Mouse (Mus musculus): Measurements from ENCODE around the gene Ppfia1. TPM values are rescaled to one million over a fixed set of nuclear protein-coding genes. Genes with fewer than 3 reads are reported as not detected.

Ppfia1 gene
- polyA plus RNA-seq, 1 experiment from 2014 or later: 25.0 TPM

- H3K9me3 ChIP-seq (ENCODE audit: control insufficient read depth, low read length): no peaks in the 10 kb centered on the region
- H3K4me2 ChIP-seq (ENCODE audit: low read length): no peak overlapping the region
- H3K27ac ChIP-seq (replicated peaks in 1 of 2; ENCODE audit: control insufficient read depth in 1 of 2, insufficient read depth in 1 of 2, low read depth in 2 of 2, low read length in 2 of 2): no peak overlapping the region
- H3K9ac ChIP-seq (ENCODE audit: low read length): no peak overlapping the region
- H3K36me3 ChIP-seq (ENCODE audit: control insufficient read depth, insufficient read depth, low read length): no peaks in the 10 kb centered on the region
- 52% methylated on average over 9 of the region's 9 CpGs for WGBS
- H3K4me3 ChIP-seq (ENCODE audit: control insufficient read depth in 1 of 2, insufficient read depth in 1 of 2, low read depth in 1 of 2, low read length in 2 of 2): no peak overlapping the region
- no peak for ATAC-seq (ENCODE audit: insufficient number of reproducible peaks, insufficient read depth, low FRiP score, low read depth)
- H3K27me3 ChIP-seq (ENCODE audit: control insufficient read depth, insufficient read depth, low read length): no peaks in the 10 kb centered on the region; the same call in 1 of the 2 replicates
- peaks cover 0 to 7% of the 10 kb centered on the region in 2 experiments; a peak in 3 of 4 replicates for H3K4me1 ChIP-seq (ENCODE audit: control insufficient read depth in 2 of 2, insufficient read depth in 2 of 2, low read length in 2 of 2)
These were observed 10.1 kb upstream of the Ppfia1 start for GRCm38 (mm10) chr7:144563456-144564155.

- no peaks in the 10 kb centered on the region; the same call in 1 of the 2 replicates for H3K27me3 ChIP-seq (ENCODE audit: control insufficient read depth, insufficient read depth, low read length)
- no peak overlapping the region; the same call in 1 of the 2 replicates for H3K9ac ChIP-seq (ENCODE audit: low read length)
- no peak overlapping the region for H3K4me3 ChIP-seq (ENCODE audit: control insufficient read depth in 1 of 2, insufficient read depth in 1 of 2, low read depth in 1 of 2, low read length in 2 of 2)
- no peaks in the 10 kb centered on the region for H3K9me3 ChIP-seq (ENCODE audit: control insufficient read depth, low read length)
- H3K27ac ChIP-seq (replicated peaks in 1 of 2; ENCODE audit: control insufficient read depth in 1 of 2, insufficient read depth in 1 of 2, low read depth in 2 of 2, low read length in 2 of 2): no peak overlapping the region
- H3K4me1 ChIP-seq (ENCODE audit: control insufficient read depth in 2 of 2, insufficient read depth in 2 of 2, low read length in 2 of 2): peaks cover 0 to 7% of the 10 kb centered on the region in 2 experiments; a peak in 3 of 4 replicates
- H3K4me2 ChIP-seq (ENCODE audit: low read length): no peak overlapping the region
- whole genome bisulfite sequencing: 27% methylated on average over 3 of the region's 3 CpGs
- ATAC-seq (ENCODE audit: insufficient number of reproducible peaks, insufficient read depth, low FRiP score, low read depth): no peak
- H3K36me3 ChIP-seq (ENCODE audit: control insufficient read depth, insufficient read depth, low read length): no peaks in the 10 kb centered on the region
These were observed 8.5 kb upstream of the Ppfia1 start for GRCm38 (mm10) chr7:144562016-144562415.

- no peak overlapping the region for H3K4me3 ChIP-seq (ENCODE audit: control insufficient read depth in 1 of 2, insufficient read depth in 1 of 2, low read depth in 1 of 2, low read length in 2 of 2)
These were observed 7.1 kb upstream of the Ppfia1 start for GRCm38 (mm10) chr7:144560594-144560993.

GRCm38 (mm10) chr7:144558552-144558951, 5.0 kb upstream of the Ppfia1 start:
- no peak overlapping the region for H3K4me3 ChIP-seq (ENCODE audit: control insufficient read depth in 1 of 2, insufficient read depth in 1 of 2, low read depth in 1 of 2, low read length in 2 of 2)
- no peak overlapping the region for H3K9ac ChIP-seq (ENCODE audit: low read length)
- no peak overlapping the region for H3K4me2 ChIP-seq (ENCODE audit: low read length)
- H3K4me1 ChIP-seq (ENCODE audit: control insufficient read depth in 2 of 2, insufficient read depth in 2 of 2, low read length in 2 of 2): peaks cover 3 to 6% of the 10 kb centered on the region in 2 experiments
- H3K27me3 ChIP-seq (ENCODE audit: control insufficient read depth, insufficient read depth, low read length): no peaks in the 10 kb centered on the region; the same call in 1 of the 2 replicates
- no peak overlapping the region for H3K27ac ChIP-seq (replicated peaks in 1 of 2; ENCODE audit: control insufficient read depth in 1 of 2, insufficient read depth in 1 of 2, low read depth in 2 of 2, low read length in 2 of 2)
- WGBS: 50% methylated on average over 6 of the region's 6 CpGs
- ATAC-seq (ENCODE audit: insufficient number of reproducible peaks, insufficient read depth, low FRiP score, low read depth): no peak
- no peaks in the 10 kb centered on the region for H3K9me3 ChIP-seq (ENCODE audit: control insufficient read depth, low read length)
- H3K36me3 ChIP-seq (ENCODE audit: control insufficient read depth, insufficient read depth, low read length): no peaks in the 10 kb centered on the region

More at GRCm38 (mm10) chr7:144560594-144560993, 7.1 kb upstream of the Ppfia1 start:
- H3K27ac ChIP-seq (replicated peaks in 1 of 2; ENCODE audit: control insufficient read depth in 1 of 2, insufficient read depth in 1 of 2, low read depth in 2 of 2, low read length in 2 of 2): no peak overlapping the region
- WGBS: 73% methylated on average over 4 of the region's 4 CpGs
- no peaks in the 10 kb centered on the region for H3K9me3 ChIP-seq (ENCODE audit: control insufficient read depth, low read length)
- H3K36me3 ChIP-seq (ENCODE audit: control insufficient read depth, insufficient read depth, low read length): no peaks in the 10 kb centered on the region
- H3K9ac ChIP-seq (ENCODE audit: low read length): no peak overlapping the region
- H3K4me2 ChIP-seq (ENCODE audit: low read length): no peak overlapping the region
- H3K4me1 ChIP-seq (ENCODE audit: control insufficient read depth in 2 of 2, insufficient read depth in 2 of 2, low read length in 2 of 2): peaks cover 0 to 7% of the 10 kb centered on the region in 2 experiments; a peak in 3 of 4 replicates
- H3K27me3 ChIP-seq (ENCODE audit: control insufficient read depth, insufficient read depth, low read length): no peaks in the 10 kb centered on the region; the same call in 1 of the 2 replicates
- no peak for ATAC-seq (ENCODE audit: insufficient number of reproducible peaks, insufficient read depth, low FRiP score, low read depth)

- Histone ChIP-seq H3K27ac (replicated peaks in 1 of 2; ENCODE audit: control insufficient read depth in 1 of 2, insufficient read depth in 1 of 2, low read depth in 2 of 2, low read length in 2 of 2) (0 out of 4 replicates have a peak overlapping the region, but pooled peaks of 1 of the 2 experiments have one; percentile 65), H3K4me2 (ENCODE audit: low read length) (peak overlapping the region; percentile 85), H3K27me3 (ENCODE audit: control insufficient read depth, insufficient read depth, low read length) (no peaks in the 10 kb centered on the region), H3K36me3 (ENCODE audit: control insufficient read depth, insufficient read depth, low read length) (peaks cover 32% of the 10 kb centered on the region), H3K9me3 (ENCODE audit: control insufficient read depth, low read length) (no peaks in the 10 kb centered on the region), H3K4me3 (ENCODE audit: control insufficient read depth in 1 of 2, insufficient read depth in 1 of 2, low read depth in 1 of 2, low read length in 2 of 2) (peak overlapping the region; percentile 88 to 95), H3K4me1 (ENCODE audit: control insufficient read depth in 2 of 2, insufficient read depth in 2 of 2, low read length in 2 of 2) (peaks cover 9 to 22% of the 10 kb centered on the region in 2 experiments), H3K9ac (ENCODE audit: low read length) (peak overlapping the region; percentile 98)
- 0 out of 2 replicates have a peak, but pooled peaks have one; percentile 2 for ATAC-seq (ENCODE audit: insufficient number of reproducible peaks, insufficient read depth, low FRiP score, low read depth)
- 26% methylated on average over 8 of the region's 8 CpGs for WGBS
These were observed 569 bp upstream of the Ppfia1 start for GRCm38 (mm10) chr7:144554123-144554472.

GRCm38 (mm10) chr7:144552274-144552673, 1.3 kb downstream of the Ppfia1 start:
- H3K4me3 ChIP-seq (ENCODE audit: control insufficient read depth in 1 of 2, insufficient read depth in 1 of 2, low read depth in 1 of 2, low read length in 2 of 2): peak overlapping the region in 1 of 2 experiments; percentile 95; a peak in 1 of 4 replicates
- WGBS: 90% methylated on average over 8 of the region's 8 CpGs
- no peak for ATAC-seq (ENCODE audit: insufficient number of reproducible peaks, insufficient read depth, low FRiP score, low read depth)

GRCm38 (mm10) chr7:144550811-144551210, 2.7 kb downstream of the Ppfia1 start:
- no peak overlapping the region for H3K4me2 ChIP-seq (ENCODE audit: low read length)
- 53% methylated on average over 1 of the region's 1 CpGs for WGBS
- H3K9me3 ChIP-seq (ENCODE audit: control insufficient read depth, low read length): no peaks in the 10 kb centered on the region
- H3K36me3 ChIP-seq (ENCODE audit: control insufficient read depth, insufficient read depth, low read length): peaks cover 50% of the 10 kb centered on the region
- no peak overlapping the region for H3K4me3 ChIP-seq (ENCODE audit: control insufficient read depth in 1 of 2, insufficient read depth in 1 of 2, low read depth in 1 of 2, low read length in 2 of 2)
- no peaks in the 10 kb centered on the region for H3K27me3 ChIP-seq (ENCODE audit: control insufficient read depth, insufficient read depth, low read length)
- ATAC-seq (ENCODE audit: insufficient number of reproducible peaks, insufficient read depth, low FRiP score, low read depth): no peak
- peaks cover 9 to 24% of the 10 kb centered on the region in 2 experiments for H3K4me1 ChIP-seq (ENCODE audit: control insufficient read depth in 2 of 2, insufficient read depth in 2 of 2, low read length in 2 of 2)
- no peak overlapping the region for H3K27ac ChIP-seq (replicated peaks in 1 of 2; ENCODE audit: control insufficient read depth in 1 of 2, insufficient read depth in 1 of 2, low read depth in 2 of 2, low read length in 2 of 2)
- H3K9ac ChIP-seq (ENCODE audit: low read length): peak overlapping the region; percentile 98

More at GRCm38 (mm10) chr7:144552274-144552673, 1.3 kb downstream of the Ppfia1 start:
- H3K4me1 ChIP-seq (ENCODE audit: control insufficient read depth in 2 of 2, insufficient read depth in 2 of 2, low read length in 2 of 2): peaks cover 9 to 22% of the 10 kb centered on the region in 2 experiments
- H3K36me3 ChIP-seq (ENCODE audit: control insufficient read depth, insufficient read depth, low read length): peaks cover 45% of the 10 kb centered on the region
- H3K9ac ChIP-seq (ENCODE audit: low read length): peak overlapping the region; percentile 98
- no peak overlapping the region for H3K27ac ChIP-seq (replicated peaks in 1 of 2; ENCODE audit: control insufficient read depth in 1 of 2, insufficient read depth in 1 of 2, low read depth in 2 of 2, low read length in 2 of 2)
- no peaks in the 10 kb centered on the region for H3K9me3 ChIP-seq (ENCODE audit: control insufficient read depth, low read length)
- no peaks in the 10 kb centered on the region for H3K27me3 ChIP-seq (ENCODE audit: control insufficient read depth, insufficient read depth, low read length)
- peak overlapping the region; percentile 85 for H3K4me2 ChIP-seq (ENCODE audit: low read length)

All from heart, embryonic 14.5 days (tissue).